Mouse (Mus musculus) olfactory bulb, adult 2 months (tissue): ENCODE data around the gene Dis3.

ENCODE experiments used
- CTCF ChIP-seq: fragments of 200-500 bp; IDR thresholded peaks from 2 replicates; pipeline ENCODE4 v1.5.1; 2012; ENCODE audit warnings: low read depth, mild to moderate bottlenecking, low read length, moderate library complexity; ENCODE audit not compliant: insufficient read depth
- POLR2A ChIP-seq: fragments of 200-500 bp; IDR thresholded peaks from 2 replicates; pipeline ENCODE4 v1.6.1; 2012; ENCODE audit warnings: mild to moderate bottlenecking, low read depth, low read length, moderate library complexity; ENCODE audit not compliant: insufficient read depth

- TF ChIP-seq POLR2A (no peak), CTCF (no peak)
Observed at GRCm38 (mm10) chr14:99058959-99059586, 40.5 kb downstream of the Dis3 start.
